Mouse (Mus musculus) stomach, postnatal 0 days (tissue): ENCODE results near the gene Bnc2.

Experiments used
- CTCF ChIP-seq: IDR thresholded peaks from 2 replicates; pipeline ENCODE4 v1.5.1; 2016; ENCODE audit warnings: antibody characterized with exemption, low read depth, mild to moderate bottlenecking, moderate library complexity
- EP300 ChIP-seq: optimal IDR thresholded peaks from 2 replicates; pipeline ENCODE3; 2016; ENCODE audit warnings: antibody characterized with exemption

DNA sequence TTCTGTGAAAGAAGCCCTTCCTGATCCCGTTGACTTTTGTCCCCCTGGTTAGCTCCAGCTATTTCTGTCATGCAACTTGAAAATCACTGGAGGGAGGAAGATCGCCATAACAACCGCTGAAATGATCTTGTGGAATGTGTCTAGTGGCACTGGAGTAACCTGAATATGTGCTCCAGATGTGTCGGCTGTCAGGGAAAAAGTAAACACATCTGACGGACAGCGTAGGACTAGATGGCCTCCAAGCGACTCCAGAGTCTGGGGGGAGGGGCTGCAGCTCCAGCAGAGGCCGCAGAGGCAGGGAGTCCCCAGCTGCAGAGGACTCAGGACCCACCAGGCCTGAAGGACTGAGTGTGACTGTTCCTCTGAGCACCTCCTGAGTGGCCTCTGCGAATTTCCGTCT lies 37.4 kb downstream of the Bnc2 start:
- no peak for TF ChIP-seq CTCF
- TF ChIP-seq EP300, result no peak
